Mouse (Mus musculus) limb, embryonic 14.5 days (tissue): ENCODE measurements around the gene Slc22a14. TPM values are rescaled to one million over a fixed set of nuclear protein-coding genes. Genes with fewer than 3 reads are reported as not detected.
A peak's percentile ranks its signal among the peaks of the same experiment; 100 is the strongest.
"Not testable (repeated sequence)": the region's sequence is repeated elsewhere in the genome, so short reads cannot be mapped to it uniquely, and the experiment has no call there.

Source experiments
- ATAC-seq: fragments of 200-750 bp; cut with Nextera tagmentation; 2 replicates; pipeline ENCODE4 v1.8.0; 2017; ENCODE audit warnings: low read depth, moderate number of reproducible peaks, moderate TSS enrichment; ENCODE audit not compliant: low FRiP score
- DNase-seq: peaks from one replicate; pipeline ENCODE4 v3.0.0-alpha.2; 2015; ENCODE audit warnings: low spot score
- H3K27ac ChIP-seq: fragments of 300-500 bp; sonication (generic); replicated peaks from 2 replicates; pipeline ENCODE4 v1.5.1; 2014; ENCODE audit warnings: low read depth, mild to moderate bottlenecking, low read length, moderate library complexity, mixed read lengths
- H3K27me3 ChIP-seq: fragments of 300-500 bp; sonication (generic); 2 replicates; pipeline ENCODE4 v1.6.1; 2014; ENCODE audit warnings: low read length, mixed read lengths; ENCODE audit not compliant: control insufficient read depth, insufficient read depth
- H3K36me3 ChIP-seq: fragments of 300-500 bp; sonication (generic); 2 replicates; pipeline ENCODE4 v1.6.1; 2014; ENCODE audit warnings: mild to moderate bottlenecking, low read length, moderate library complexity, mixed read lengths; ENCODE audit not compliant: control insufficient read depth, insufficient read depth
- H3K4me1 ChIP-seq: fragments of 300-500 bp; sonication (generic); 2 replicates; pipeline ENCODE4 v1.6.1; 2014; ENCODE audit warnings: antibody characterized with exemption, low read length, mixed read lengths; ENCODE audit not compliant: control insufficient read depth, insufficient read depth
- H3K4me2 ChIP-seq: fragments of 300-500 bp; sonication (generic); replicated peaks from 2 replicates; pipeline ENCODE4 v1.6.1; 2014; ENCODE audit warnings: low read depth, mild to moderate bottlenecking, low read length, moderate library complexity; ENCODE audit not compliant: severe bottlenecking
- H3K4me3 ChIP-seq: fragments of 300-500 bp; sonication (generic); replicated peaks from 2 replicates; pipeline ENCODE4 v1.5.1; 2014; ENCODE audit warnings: low read length
- H3K9ac ChIP-seq: fragments of 300-500 bp; sonication (generic); 2 replicates; pipeline ENCODE4 v1.6.1; 2014; ENCODE audit warnings: mild to moderate bottlenecking, low read depth, low read length, moderate library complexity; ENCODE audit not compliant: severe bottlenecking
- H3K9me3 ChIP-seq: fragments of 300-500 bp; sonication (generic); 2 replicates; pipeline ENCODE4 v1.6.1; 2016; ENCODE audit warnings: low read length; ENCODE audit not compliant: control insufficient read depth
- POLR2A ChIP-seq: fragments of 200-500 bp; IDR thresholded peaks from 2 replicates; pipeline ENCODE4 v1.8.0; 2012; ENCODE audit warnings: inconsistent platforms, mild to moderate bottlenecking, moderate library complexity, borderline replicate concordance; ENCODE audit not compliant: insufficient read depth, insufficient read length; ENCODE audit errors: extremely low read depth
- WGBS: fragments of 180-500 bp; shearing (Covaris S2); extraction: QIAGEN DNeasy Blood & Tissue Kit; methylation state at CpG from one replicate; pipeline ENCODE4 v1.1.7; 2014; 5-methylcytosine and 5-hydroxymethylcytosine counted together
- polyA plus RNA-seq, 2 experiments: library from polyadenylated mRNA; depleted of rRNA in 1 of 2; stranded (reverse) in 1 of 2; unstranded in 1 of 2; fragments of >200 nt; fragmentation: Nextera tagmentation in 1 of 2; extraction: Ambion mirVana in 1 of 2; gene quantifications; 2 replicates each; pipeline versions ENCODE4 v1.2.1 to v1.2.3; 2012 to 2014

Gene Slc22a14
- polyA plus RNA-seq, 2 experiments: 0.17 to 0.19 TPM

DNA sequence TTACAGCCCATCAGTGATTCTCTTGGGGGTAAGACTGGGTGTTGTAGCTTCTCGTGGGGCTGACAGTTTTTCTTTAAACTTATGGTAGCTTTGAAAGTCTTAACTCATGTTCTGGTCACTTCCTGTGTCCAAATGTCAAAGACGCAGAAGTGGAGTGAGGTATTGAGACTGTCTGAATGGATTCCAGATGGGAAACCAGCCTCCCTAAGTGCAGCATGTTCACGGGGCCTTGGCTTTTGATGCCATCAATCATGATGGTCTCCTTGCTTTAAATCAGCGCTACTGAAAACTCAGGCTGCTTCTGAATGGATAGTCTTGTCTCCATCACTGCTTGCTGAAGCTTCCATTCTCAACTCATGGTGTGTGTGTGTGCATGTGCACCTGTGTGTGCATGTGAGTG is 5.9 kb upstream of the Slc22a14 start:
- 37% methylated on average over 4 of the region's 4 CpGs for WGBS

DNA sequence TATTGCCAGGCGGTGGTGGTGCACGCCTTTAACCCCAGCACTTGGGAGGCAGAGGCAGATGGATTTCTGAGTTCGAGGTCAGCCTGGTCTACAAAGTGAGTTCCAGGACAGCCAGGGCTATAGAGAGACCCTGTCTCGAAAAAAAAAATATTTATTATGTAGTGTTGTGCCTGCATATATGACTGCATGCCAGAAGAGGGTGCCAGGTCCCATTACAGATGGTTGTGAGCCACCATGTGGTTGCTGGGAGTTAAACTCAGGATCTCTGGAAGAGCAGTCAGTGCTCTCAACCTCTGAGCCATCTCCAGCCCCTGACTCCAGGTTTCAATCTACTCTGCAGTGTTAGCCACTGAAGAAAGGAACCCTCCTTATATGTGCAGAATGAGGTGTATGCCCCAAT is 5.4 kb upstream of the Slc22a14 start:
- WGBS: 67% methylated on average over 4 of the region's 4 CpGs
- H3K9me3 ChIP-seq, ATAC-seq: not testable (repeated sequence)

More for the DNA sequence above, 5.9 kb upstream of the Slc22a14 start:
- peaks cover 4% of the 10 kb centered on the region; the same call in 1 of the 2 replicates for H3K36me3 ChIP-seq
- H3K9ac ChIP-seq: no peak overlapping the region
- ATAC-seq (no peak), DNase-seq (no peak)
- no peak for TF ChIP-seq POLR2A
- H3K4me3 ChIP-seq: no peak overlapping the region
- no peak overlapping the region for H3K4me2 ChIP-seq
- no peaks in the 10 kb centered on the region for H3K9me3 ChIP-seq
- no peaks in the 10 kb centered on the region for H3K4me1 ChIP-seq
- H3K27ac ChIP-seq: no peak overlapping the region
- H3K27me3 ChIP-seq: no peaks in the 10 kb centered on the region

DNA sequence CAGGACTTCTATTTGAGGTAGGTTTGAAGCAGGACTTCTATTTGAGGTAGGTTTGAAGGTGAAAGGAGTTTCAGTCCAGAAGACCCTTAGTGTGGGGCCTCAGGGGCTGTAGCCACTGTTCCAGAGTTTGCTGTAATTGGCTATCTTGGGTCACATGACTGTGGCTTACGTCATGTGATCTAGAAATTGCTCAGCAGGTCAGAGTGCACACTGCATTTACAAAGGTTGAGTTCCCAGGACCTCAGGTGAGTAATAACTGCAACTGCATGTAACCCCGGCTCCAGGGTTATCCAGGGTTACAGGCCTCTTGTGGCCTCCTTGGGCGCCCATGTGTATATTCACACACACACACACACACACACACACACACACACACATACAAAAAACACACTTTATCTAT is 3.0 kb upstream of the Slc22a14 start:
- ATAC-seq (no peak), DNase-seq (no peak)
- Histone ChIP-seq H3K36me3 (peaks cover 12% of the 10 kb centered on the region; the same call in 1 of the 2 replicates), H3K4me2 (no peak overlapping the region), H3K27me3 (no peaks in the 10 kb centered on the region), H3K27ac (no peak overlapping the region), H3K4me1 (no peaks in the 10 kb centered on the region), H3K9ac (no peak overlapping the region), H3K4me3 (no peak overlapping the region), H3K9me3 (no peaks in the 10 kb centered on the region)
- 94% methylated on average over 3 of the region's 3 CpGs for WGBS
- no peak for TF ChIP-seq POLR2A

More for the DNA sequence above, 5.4 kb upstream of the Slc22a14 start:
- H3K4me2 ChIP-seq, H3K4me3 ChIP-seq, H3K27ac ChIP-seq, H3K27me3 ChIP-seq, H3K9ac ChIP-seq, DNase-seq, H3K36me3 ChIP-seq, H3K4me1 ChIP-seq: not testable (repeated sequence)

DNA sequence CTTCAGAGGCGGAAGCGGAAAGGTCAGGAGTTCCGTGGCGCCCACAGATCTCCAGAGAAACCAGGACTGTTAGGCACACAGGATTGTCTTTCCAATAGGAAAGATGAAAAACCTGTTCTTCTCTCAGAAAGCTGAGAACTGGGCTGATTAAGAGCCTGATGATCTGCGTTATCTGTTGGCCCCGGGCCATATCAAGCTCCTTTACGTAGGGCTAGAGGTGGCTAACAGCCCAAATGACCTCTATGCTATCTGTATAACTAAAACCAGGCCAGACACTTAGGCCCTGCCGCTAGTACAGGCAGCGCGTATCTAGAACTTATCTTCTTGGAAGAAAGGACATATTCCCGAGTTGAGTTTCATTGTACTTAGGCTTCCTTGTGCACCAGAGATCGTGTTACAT is 2.1 kb downstream of the Slc22a14 start:
- H3K4me3 ChIP-seq: no peak overlapping the region
- no peaks in the 10 kb centered on the region for H3K9me3 ChIP-seq
- TF ChIP-seq POLR2A: no peak
- whole genome bisulfite sequencing: 81% methylated on average over 12 of the region's 12 CpGs
- H3K9ac ChIP-seq: no peak overlapping the region
- DNase-seq (no peak), ATAC-seq (no peak)
- peaks cover 11% of the 10 kb centered on the region; the same call in 1 of the 2 replicates for H3K36me3 ChIP-seq
- H3K27me3 ChIP-seq: no peaks in the 10 kb centered on the region
- no peak overlapping the region for H3K27ac ChIP-seq
- no peak overlapping the region for H3K4me2 ChIP-seq
- H3K4me1 ChIP-seq: no peaks in the 10 kb centered on the region

DNA sequence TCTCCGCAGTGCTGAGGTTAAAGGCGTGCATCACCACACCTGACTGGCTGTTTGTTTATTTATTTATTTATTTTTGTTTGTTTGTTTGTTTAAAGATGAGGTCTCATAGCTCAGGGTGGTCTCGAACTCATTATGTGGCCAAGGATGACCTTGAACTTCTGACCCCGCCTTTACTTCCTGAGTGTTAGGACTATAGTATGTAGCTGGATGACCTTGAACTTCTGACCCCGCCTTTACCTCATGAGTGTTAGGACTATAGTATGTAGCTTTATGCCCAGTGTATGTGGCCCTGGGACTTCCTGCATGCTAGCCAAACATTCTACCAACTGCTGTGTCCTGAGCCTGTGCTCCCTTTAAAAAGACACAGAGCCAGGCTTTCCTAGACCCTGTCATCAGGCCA is 3.9 kb downstream of the Slc22a14 start:
- no peak for DNase-seq
- WGBS: 91% methylated on average over 5 of the region's 5 CpGs
- no peak for ATAC-seq

DNA sequence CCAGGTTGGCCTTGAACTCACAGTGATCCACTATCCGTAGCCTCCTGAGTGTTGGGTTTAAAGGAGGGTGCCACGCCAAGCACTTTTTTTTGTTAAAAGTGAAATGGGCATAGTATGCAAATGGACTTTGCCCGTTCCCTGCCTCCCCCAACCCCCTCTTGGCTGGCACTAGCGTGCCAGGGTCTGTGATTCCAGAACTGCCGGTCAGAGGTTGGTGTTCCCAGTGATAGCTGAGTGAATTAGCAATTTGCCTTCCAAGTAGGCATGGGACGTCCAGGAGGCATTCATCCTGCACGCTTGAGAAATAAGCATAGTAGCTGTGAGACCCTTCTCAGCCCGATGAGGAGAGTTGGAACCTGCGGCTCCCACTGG is 7.3 kb downstream of the Slc22a14 start:
- WGBS: 44% methylated on average over 9 of the region's 9 CpGs
- Histone ChIP-seq H3K4me1 (peaks cover 4% of the 10 kb centered on the region), H3K36me3 (no peaks in the 10 kb centered on the region; the same call in 1 of the 2 replicates), H3K9me3 (no peaks in the 10 kb centered on the region), H3K4me3 (peak overlapping the region; percentile 65), H3K9ac (peak overlapping the region; percentile 73), H3K27me3 (no peaks in the 10 kb centered on the region), H3K27ac (no peak overlapping the region), H3K4me2 (peak overlapping the region; percentile 81)
- ATAC-seq: no peak
- no peak for TF ChIP-seq POLR2A
- no peak for DNase-seq

More for the DNA sequence above, 3.9 kb downstream of the Slc22a14 start:
- no peak overlapping the region for H3K9ac ChIP-seq
- H3K9me3 ChIP-seq: no peaks in the 10 kb centered on the region
- H3K27me3 ChIP-seq: no peaks in the 10 kb centered on the region
- H3K27ac ChIP-seq: no peak overlapping the region
- H3K4me1 ChIP-seq: peaks cover 4% of the 10 kb centered on the region
- H3K4me2 ChIP-seq: no peak overlapping the region
- TF ChIP-seq POLR2A: no peak
- peaks cover 8% of the 10 kb centered on the region; the same call in 1 of the 2 replicates for H3K36me3 ChIP-seq
- H3K4me3 ChIP-seq: no peak overlapping the region
